Mouse (Mus musculus): ENCODE measurements at regions not wholly inside any gene's neighbourhood (a gene's known extent, or its start where the extent isn't known, plus 50 kb on each side); places are given as distances from the start of the nearest gene placed in this dataset.

DNA sequence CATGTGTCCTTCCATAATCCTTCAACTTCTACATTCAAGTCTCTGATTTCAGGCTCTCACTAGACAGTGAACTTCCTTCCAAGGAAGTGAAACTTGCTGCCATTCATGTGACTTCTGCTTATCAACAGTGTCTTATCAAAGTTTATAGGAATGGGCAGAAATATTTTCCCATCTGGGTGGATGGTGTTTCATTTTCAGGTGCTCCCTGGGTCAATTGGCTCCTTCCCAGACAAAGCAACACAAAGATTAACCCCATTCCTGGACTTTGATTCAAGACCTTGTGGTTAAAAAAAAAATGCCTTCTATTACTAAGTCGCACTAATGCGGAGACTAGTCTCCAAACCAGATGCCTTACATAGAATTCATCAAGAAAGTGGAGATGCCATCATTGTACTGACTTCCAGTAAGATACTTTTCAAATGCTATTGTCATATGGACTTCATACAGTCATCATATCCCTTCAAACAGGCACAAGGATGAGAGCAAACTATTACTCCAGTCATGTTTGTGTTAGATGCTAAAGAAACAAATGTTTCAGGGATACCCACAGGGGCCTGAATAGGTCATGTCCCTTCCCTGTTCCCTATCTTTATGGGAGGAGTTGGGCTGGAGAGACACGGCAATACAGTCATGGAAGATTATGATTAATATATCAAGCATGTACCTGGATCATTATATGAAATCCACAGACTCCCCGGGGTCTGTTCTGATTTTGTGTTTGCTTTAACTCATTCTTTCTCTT lies 58.3 kb upstream of the Apob start:
- DNase-seq (ENCODE audit: extremely low spot score, low read depth, low spot score): no peak

DNA sequence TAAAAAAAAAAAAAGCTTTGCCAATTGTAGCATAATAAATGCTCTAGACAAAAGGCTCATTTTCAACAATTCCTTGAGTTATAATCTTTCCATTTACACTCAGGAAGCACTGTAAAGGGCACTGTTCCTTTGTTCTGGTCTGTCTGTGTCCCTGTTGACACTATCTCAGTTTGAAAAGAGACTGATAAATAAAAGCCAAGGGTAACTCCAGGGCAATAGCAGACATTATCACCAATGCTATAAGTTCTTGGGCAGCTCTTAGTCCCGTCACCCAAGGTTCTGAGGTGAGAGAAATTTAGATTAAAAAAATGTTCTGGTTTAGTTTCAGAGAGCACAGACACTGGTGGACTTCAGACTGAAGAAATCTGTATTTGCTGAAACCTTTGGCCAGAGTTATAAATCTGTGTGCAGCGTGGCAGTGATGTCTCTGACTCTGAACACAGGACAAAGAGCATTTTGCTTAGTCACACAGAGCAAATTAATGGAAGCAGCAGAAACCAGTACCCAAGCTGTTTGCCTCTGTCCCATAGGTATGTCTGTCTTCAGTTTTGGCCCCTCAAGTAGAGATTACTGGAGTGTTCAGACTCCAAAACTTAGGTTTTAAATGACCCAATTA lies 57.6 kb upstream of the Apob start:
- DNase-seq (ENCODE audit: extremely low spot score, low read depth, low spot score): no peak

DNA sequence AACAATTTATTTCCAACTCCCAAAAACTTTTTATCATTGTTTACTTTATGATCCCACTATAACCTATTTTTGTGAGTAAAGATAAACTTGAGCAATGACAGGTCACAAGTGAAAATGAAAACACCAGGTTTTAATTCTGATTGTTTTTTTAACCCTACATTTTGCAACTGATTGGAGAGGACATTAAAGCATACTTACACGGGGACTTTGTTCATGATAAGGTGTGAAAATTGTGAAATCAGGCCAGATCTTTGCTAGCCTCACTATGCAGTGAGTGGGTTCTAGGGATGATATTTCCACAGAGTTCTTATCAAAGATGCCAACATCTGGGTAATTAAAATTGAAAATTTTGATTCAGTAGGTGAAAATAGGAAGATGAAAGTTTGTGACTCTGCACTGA lies 56.6 kb upstream of the Apob start:
- DNase-seq (ENCODE audit: extremely low spot score, low read depth, low spot score): no peak
